Mouse (Mus musculus): ENCODE results near the gene Edem3. TPM values are rescaled to one million over a fixed set of nuclear protein-coding genes. Genes with fewer than 3 reads are reported as not detected.

The Edem3 gene
- polyA plus RNA-seq, 2 experiments = 18.6 to 27.0 TPM

DNA sequence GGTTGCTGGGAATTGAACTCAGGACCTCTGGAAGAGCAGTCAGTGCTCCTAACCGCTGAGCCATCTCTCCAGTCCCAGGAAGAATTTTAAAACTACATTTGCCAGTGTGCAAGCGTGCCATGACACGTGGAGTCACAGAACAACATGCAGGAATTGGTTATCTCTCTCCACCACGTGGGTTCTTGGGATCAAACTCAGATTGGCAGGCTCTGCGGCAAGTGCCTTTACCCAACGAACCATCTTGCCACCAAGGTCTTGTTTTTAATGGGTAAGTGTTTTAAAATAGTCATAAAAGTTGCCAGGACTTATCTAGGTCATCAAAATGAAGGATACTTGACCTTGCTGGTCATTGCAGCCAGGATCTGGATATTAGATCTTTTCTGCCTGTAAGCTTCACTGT is 3.1 kb downstream of the Edem3 start:
- WGBS = 86% methylated on average over 6 of the region's 6 CpGs
- no peak for TF ChIP-seq POLR2A (IDR thresholded peaks at IDR 0.05; ENCODE audit: borderline replicate concordance, extremely low read depth, insufficient read depth, insufficient read length)
- H3K9me3 ChIP-seq (ENCODE audit: control insufficient read depth, low read length) = no peaks in the 10 kb centered on the region
- DNase-seq (ENCODE audit: low spot score) (no peak), ATAC-seq (ENCODE audit: low FRiP score, low read depth) (no peak)
- H3K4me2 ChIP-seq (replicated peaks; ENCODE audit: low read depth, low read length, severe bottlenecking) = no peak overlapping the region
- H3K9ac ChIP-seq (ENCODE audit: low read depth, low read length, severe bottlenecking) = no peak overlapping the region
- H3K4me3 ChIP-seq (replicated peaks; ENCODE audit: low read length) = no peak overlapping the region
- no peaks in the 10 kb centered on the region for H3K27me3 ChIP-seq (ENCODE audit: control insufficient read depth, insufficient read depth, low read length)
- no peak overlapping the region for H3K27ac ChIP-seq (replicated peaks; ENCODE audit: low read depth, low read length)
- peaks cover 17% of the 10 kb centered on the region for H3K36me3 ChIP-seq (ENCODE audit: control insufficient read depth, insufficient read depth, low read length)
- peaks cover 25% of the 10 kb centered on the region for H3K4me1 ChIP-seq (ENCODE audit: control insufficient read depth, insufficient read depth, low read length)

DNA sequence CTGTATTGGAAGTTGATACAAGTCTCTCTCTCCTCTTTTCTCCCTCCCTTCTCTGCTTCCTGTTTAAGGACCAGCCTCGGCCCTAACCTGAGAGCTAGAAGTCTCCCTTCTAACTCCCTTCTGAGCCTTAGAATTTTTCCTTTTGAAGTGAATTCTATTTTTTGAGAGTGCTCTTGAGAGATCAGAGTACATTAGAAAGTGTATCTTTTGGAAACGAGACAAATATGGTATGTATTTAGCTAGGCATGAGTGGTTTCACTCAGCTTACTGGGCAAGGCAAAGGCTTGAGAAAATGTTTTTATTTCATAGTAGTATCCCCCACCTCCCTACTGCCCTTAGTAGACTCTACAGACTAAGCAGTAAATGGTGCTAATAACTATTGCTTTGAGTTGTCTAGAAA is 3.8 kb downstream of the Edem3 start:
- Histone ChIP-seq H3K4me1 (ENCODE audit: control insufficient read depth, insufficient read depth, low read length) (peaks cover 25% of the 10 kb centered on the region), H3K27me3 (ENCODE audit: control insufficient read depth, insufficient read depth, low read length) (no peaks in the 10 kb centered on the region), H3K4me2 (replicated peaks; ENCODE audit: low read depth, low read length, severe bottlenecking) (no peak overlapping the region), H3K36me3 (ENCODE audit: control insufficient read depth, insufficient read depth, low read length) (peaks cover 17% of the 10 kb centered on the region), H3K9me3 (ENCODE audit: control insufficient read depth, low read length) (no peaks in the 10 kb centered on the region), H3K27ac (replicated peaks; ENCODE audit: low read depth, low read length) (no peak overlapping the region), H3K9ac (ENCODE audit: low read depth, low read length, severe bottlenecking) (no peak overlapping the region; the same call in 1 of the 2 replicates), H3K4me3 (replicated peaks; ENCODE audit: low read length) (no peak overlapping the region)
- 44% methylated on average over 2 of the region's 2 CpGs for WGBS
- DNase-seq (ENCODE audit: low spot score) (no peak), ATAC-seq (ENCODE audit: low FRiP score, low read depth) (no peak)
- no peak for TF ChIP-seq POLR2A (IDR thresholded peaks at IDR 0.05; ENCODE audit: borderline replicate concordance, extremely low read depth, insufficient read depth, insufficient read length)

GRCm38 (mm10) chr1:151764236-151764635 is 9.1 kb downstream of the Edem3 start:
- H3K9ac ChIP-seq (ENCODE audit: low read depth, low read length, severe bottlenecking) = no peak overlapping the region
- no peak overlapping the region for H3K4me2 ChIP-seq (replicated peaks; ENCODE audit: low read depth, low read length, severe bottlenecking)
- DNase-seq (ENCODE audit: low spot score) (no peak), ATAC-seq (ENCODE audit: low FRiP score, low read depth) (no peak)
- H3K4me3 ChIP-seq (replicated peaks; ENCODE audit: low read length) = no peak overlapping the region
- H3K27ac ChIP-seq (replicated peaks; ENCODE audit: low read depth, low read length) = no peak overlapping the region
- TF ChIP-seq POLR2A (IDR thresholded peaks at IDR 0.05; ENCODE audit: borderline replicate concordance, extremely low read depth, insufficient read depth, insufficient read length) = no peak
- H3K27me3 ChIP-seq (ENCODE audit: control insufficient read depth, insufficient read depth, low read length) = no peaks in the 10 kb centered on the region
- peaks cover 17% of the 10 kb centered on the region for H3K36me3 ChIP-seq (ENCODE audit: control insufficient read depth, insufficient read depth, low read length)
- 43% methylated on average over 3 of the region's 3 CpGs for WGBS
- H3K9me3 ChIP-seq (ENCODE audit: control insufficient read depth, low read length) = no peaks in the 10 kb centered on the region
- no peaks in the 10 kb centered on the region; the same call in 1 of the 2 replicates for H3K4me1 ChIP-seq (ENCODE audit: control insufficient read depth, insufficient read depth, low read length)

DNA sequence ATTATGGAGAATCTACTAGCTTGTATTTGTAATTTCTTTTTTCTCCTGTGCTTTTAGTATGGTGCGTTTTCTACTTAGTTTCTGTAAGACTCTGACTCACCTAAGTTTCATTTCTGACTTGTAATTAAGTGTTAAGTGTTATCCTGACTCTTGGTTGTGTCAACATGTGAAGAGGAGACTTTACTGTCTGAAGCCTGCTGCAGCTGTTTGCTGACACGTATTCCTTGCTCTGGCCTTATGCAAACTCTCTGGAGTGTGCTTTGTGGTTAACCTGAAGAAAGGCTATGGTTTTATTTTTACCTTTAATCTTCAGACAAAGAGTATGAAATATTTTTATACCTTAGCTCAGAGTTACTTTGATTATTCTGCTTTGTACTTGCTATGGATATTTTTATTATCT is 11.0 kb downstream of the Edem3 start:
- H3K27ac ChIP-seq (replicated peaks; ENCODE audit: low read depth, low read length) = no peak overlapping the region
- no peak overlapping the region for H3K9ac ChIP-seq (ENCODE audit: low read depth, low read length, severe bottlenecking)
- H3K27me3 ChIP-seq (ENCODE audit: control insufficient read depth, insufficient read depth, low read length) = no peaks in the 10 kb centered on the region
- DNase-seq (ENCODE audit: low spot score) (no peak), ATAC-seq (ENCODE audit: low FRiP score, low read depth) (no peak)
- H3K4me1 ChIP-seq (ENCODE audit: control insufficient read depth, insufficient read depth, low read length) = no peaks in the 10 kb centered on the region
- WGBS = 78% methylated on average over 2 of the region's 2 CpGs
- peaks cover 13% of the 10 kb centered on the region for H3K36me3 ChIP-seq (ENCODE audit: control insufficient read depth, insufficient read depth, low read length)
- no peak for TF ChIP-seq POLR2A (IDR thresholded peaks at IDR 0.05; ENCODE audit: borderline replicate concordance, extremely low read depth, insufficient read depth, insufficient read length)
- H3K4me2 ChIP-seq (replicated peaks; ENCODE audit: low read depth, low read length, severe bottlenecking) = no peak overlapping the region
- no peaks in the 10 kb centered on the region for H3K9me3 ChIP-seq (ENCODE audit: control insufficient read depth, low read length)
- H3K4me3 ChIP-seq (replicated peaks; ENCODE audit: low read length) = no peak overlapping the region

GRCm38 (mm10) chr1:151766976-151767654 is 11.9 kb downstream of the Edem3 start:
- no peaks in the 10 kb centered on the region for H3K9me3 ChIP-seq (ENCODE audit: control insufficient read depth, low read length)
- H3K4me1 ChIP-seq (ENCODE audit: control insufficient read depth, insufficient read depth, low read length) = no peaks in the 10 kb centered on the region
- no peak for ATAC-seq (ENCODE audit: low FRiP score, low read depth)
- WGBS = 57% methylated on average over 3 of the region's 3 CpGs
- no peaks in the 10 kb centered on the region for H3K27me3 ChIP-seq (ENCODE audit: control insufficient read depth, insufficient read depth, low read length)
- no peak overlapping the region for H3K9ac ChIP-seq (ENCODE audit: low read depth, low read length, severe bottlenecking)
- TF ChIP-seq POLR2A (IDR thresholded peaks at IDR 0.05; ENCODE audit: borderline replicate concordance, extremely low read depth, insufficient read depth, insufficient read length) = no peak
- H3K36me3 ChIP-seq (ENCODE audit: control insufficient read depth, insufficient read depth, low read length) = peaks cover 8% of the 10 kb centered on the region
- DNase-seq (ENCODE audit: low spot score) = no peak
- no peak overlapping the region for H3K4me2 ChIP-seq (replicated peaks; ENCODE audit: low read depth, low read length, severe bottlenecking)
- no peak overlapping the region for H3K4me3 ChIP-seq (replicated peaks; ENCODE audit: low read length)
- H3K27ac ChIP-seq (replicated peaks; ENCODE audit: low read depth, low read length) = no peak overlapping the region
